Comparison of ENCODE assay signal across 25 mouse cellular contexts in genomic region chr7:56534856-56535255, GRCm38 (mm10).
DNase-seq lines count a peak whose midpoint lies in the region; ATAC-seq and TF ChIP-seq lines count a peak whose summit lies in the region.
"Had no signal": no experiment of that assay in that cellular context is flagged by ENCODE, and none has a peak within 500 bp of the region (broad histone marks: within the 10 kb centered on the region; RNA-seq: fewer than 3 reads in every experiment).

No protein-coding gene starts in this region.

- H3K27ac ChIP-seq in intestine, embryonic 15.5 days, result no peak overlapping the region
- no peak overlapping the region for H3K27ac ChIP-seq in intestine, postnatal 0 days (ENCODE audit: low read depth, low read length)
- H3K27ac ChIP-seq in intestine, embryonic 16.5 days (ENCODE audit: low read length), result no peak overlapping the region
- no peak overlapping the region for H3K27ac ChIP-seq in stomach, embryonic 16.5 days (ENCODE audit: low read length)
- H3K27ac ChIP-seq: embryonic facial prominence, embryonic 13.5 days; embryonic facial prominence, embryonic 15.5 days; forebrain, embryonic 13.5 days; forebrain, embryonic 15.5 days had no signal

- H3K27me3 ChIP-seq in intestine, embryonic 15.5 days (replicated peaks), result no peaks in the 10 kb centered on the region
- no peaks in the 10 kb centered on the region for H3K27me3 ChIP-seq in intestine, postnatal 0 days (replicated peaks; ENCODE audit: control insufficient read depth, insufficient read depth, low read length)
- H3K27me3 ChIP-seq in intestine, embryonic 16.5 days (replicated peaks; ENCODE audit: control insufficient read depth, insufficient read depth, low read length), result no peaks in the 10 kb centered on the region
- no peaks in the 10 kb centered on the region for H3K27me3 ChIP-seq in stomach, embryonic 16.5 days (ENCODE audit: control insufficient read depth, insufficient read depth, low read length)
- H3K27me3 ChIP-seq: embryonic facial prominence, embryonic 13.5 days; embryonic facial prominence, embryonic 15.5 days; forebrain, embryonic 13.5 days; forebrain, embryonic 15.5 days; Patski had no signal

- peak; percentile 24 for DNase-seq in yolk sac, embryonic 10.5 days (ENCODE audit: low spot score)
- DNase-seq in liver, result no peak
- DNase-seq: adrenal gland, adult 8-10 months; adrenal gland, postnatal 14 days; adrenal gland, postnatal 36 days; B cell, adult 2 months; cerebellum, adult 11-12 months; cerebellum, adult 2 months; cerebellum, adult 9-10 months; cerebellum, postnatal 10 days; cerebellum, postnatal 25 days had no signal

- no peaks in the 10 kb centered on the region for H3K9me3 ChIP-seq in intestine, embryonic 15.5 days
- no peaks in the 10 kb centered on the region for H3K9me3 ChIP-seq in intestine, postnatal 0 days (ENCODE audit: control insufficient read depth)
- H3K9me3 ChIP-seq in intestine, embryonic 16.5 days (ENCODE audit: control insufficient read depth, low read length), result no peaks in the 10 kb centered on the region
- H3K9me3 ChIP-seq in stomach, embryonic 16.5 days (replicated peaks; ENCODE audit: control insufficient read depth, low read length), result no peaks in the 10 kb centered on the region
- H3K9me3 ChIP-seq: embryonic facial prominence, embryonic 13.5 days; embryonic facial prominence, embryonic 15.5 days; forebrain, embryonic 13.5 days; forebrain, embryonic 15.5 days; G1E had no signal

- peak; percentile 59 for ATAC-seq in intestine, embryonic 15.5 days
- ATAC-seq in intestine, postnatal 0 days, result no peak
- ATAC-seq in intestine, embryonic 16.5 days, result peak; percentile 53
- 0 out of 2 replicates have a peak, but pooled peaks have one; percentile 21 for ATAC-seq in stomach, embryonic 16.5 days (ENCODE audit: insufficient read depth, low FRiP score)
- no peak for ATAC-seq in erythroid progenitor cell, adult 5-6 weeks (replicated peaks; ENCODE audit: low FRiP score, poor library complexity, severe bottlenecking)
- ATAC-seq: activated CD4-positive, CD25-positive, alpha-beta regulatory T cell, adult 4 months; CD4-positive, CD25-positive, alpha-beta regulatory T cell, adult 4 months; forebrain, embryonic 13.5 days; forebrain, embryonic 15.5 days; Patski had no signal

- H3K9ac ChIP-seq in intestine, embryonic 15.5 days, result no peak overlapping the region
- no peak overlapping the region for H3K9ac ChIP-seq in intestine, postnatal 0 days (ENCODE audit: low read depth, low read length)
- no peak overlapping the region for H3K9ac ChIP-seq in intestine, embryonic 16.5 days (ENCODE audit: low read depth, low read length)
- H3K9ac ChIP-seq in stomach, embryonic 16.5 days (ENCODE audit: low read length), result no peak overlapping the region
- H3K9ac ChIP-seq: embryonic facial prominence, embryonic 13.5 days; embryonic facial prominence, embryonic 15.5 days; forebrain, embryonic 13.5 days; forebrain, embryonic 15.5 days had no signal

- H3K4me3 ChIP-seq in intestine, embryonic 15.5 days (replicated peaks), result no peak overlapping the region
- H3K4me3 ChIP-seq in intestine, postnatal 0 days (ENCODE audit: low read depth, low read length), result no peak overlapping the region
- H3K4me3 ChIP-seq in intestine, embryonic 16.5 days (ENCODE audit: low read length), result no peak overlapping the region
- no peak overlapping the region for H3K4me3 ChIP-seq in stomach, embryonic 16.5 days (replicated peaks; ENCODE audit: low read length)
- H3K4me3 ChIP-seq: embryonic facial prominence, embryonic 13.5 days; embryonic facial prominence, embryonic 15.5 days; erythroblast, embryonic 14.5 days; forebrain, embryonic 13.5 days; forebrain, embryonic 15.5 days had no signal

- TF ChIP-seq CTCF in intestine, postnatal 0 days (IDR thresholded peaks at IDR 0.05; ENCODE audit: low read depth), result no peak

- no peak overlapping the region for H3K4me2 ChIP-seq in intestine, embryonic 15.5 days (replicated peaks)
- H3K4me2 ChIP-seq in intestine, postnatal 0 days (replicated peaks; ENCODE audit: low read depth), result no peak overlapping the region
- no peak overlapping the region for H3K4me2 ChIP-seq in intestine, embryonic 16.5 days (ENCODE audit: low read depth, low read length)
- no peak overlapping the region for H3K4me2 ChIP-seq in stomach, embryonic 16.5 days (ENCODE audit: low read depth, low read length)
- H3K4me2 ChIP-seq: embryonic facial prominence, embryonic 13.5 days; embryonic facial prominence, embryonic 15.5 days; forebrain, embryonic 13.5 days; forebrain, embryonic 15.5 days had no signal

- H3K36me3 ChIP-seq in intestine, embryonic 15.5 days, result no peaks in the 10 kb centered on the region
- H3K36me3 ChIP-seq in intestine, postnatal 0 days (ENCODE audit: control insufficient read depth, insufficient read depth), result no peaks in the 10 kb centered on the region
- no peaks in the 10 kb centered on the region for H3K36me3 ChIP-seq in intestine, embryonic 16.5 days (ENCODE audit: control insufficient read depth, insufficient read depth, low read length)
- no peaks in the 10 kb centered on the region for H3K36me3 ChIP-seq in stomach, embryonic 16.5 days (ENCODE audit: control insufficient read depth, insufficient read depth, low read length)
- H3K36me3 ChIP-seq: embryonic facial prominence, embryonic 13.5 days; embryonic facial prominence, embryonic 15.5 days; forebrain, embryonic 15.5 days; G1E had no signal

- H3K4me1 ChIP-seq in intestine, embryonic 15.5 days (replicated peaks), result no peaks in the 10 kb centered on the region
- H3K4me1 ChIP-seq in intestine, postnatal 0 days (replicated peaks; ENCODE audit: control insufficient read depth, insufficient read depth, low read length), result no peaks in the 10 kb centered on the region
- H3K4me1 ChIP-seq in intestine, embryonic 16.5 days (ENCODE audit: control insufficient read depth, insufficient read depth, low read length), result peaks cover 3% of the 10 kb centered on the region; the same call in 1 of the 2 replicates
- H3K4me1 ChIP-seq in stomach, embryonic 16.5 days (ENCODE audit: control insufficient read depth, insufficient read depth, low read length), result no peaks in the 10 kb centered on the region
- H3K4me1 ChIP-seq: embryonic facial prominence, embryonic 13.5 days; embryonic facial prominence, embryonic 15.5 days; forebrain, embryonic 13.5 days; forebrain, embryonic 15.5 days had no signal

- WGBS in intestine, embryonic 15.5 days, result 13% methylated on average over 2 of the region's 2 CpGs
- WGBS in intestine, postnatal 0 days, result 21% methylated on average over 2 of the region's 2 CpGs
- 39% methylated on average over 2 of the region's 2 CpGs for whole genome bisulfite sequencing in intestine, embryonic 16.5 days
- WGBS in stomach, embryonic 16.5 days, result 23% methylated on average over 2 of the region's 2 CpGs

Comparison
In these comparisons a context has a peak if more than half of its experiments do, and no peak if none do; other contexts are left out.
1. ATAC-seq: peak in intestine, embryonic 15.5 days (single experiment), intestine, embryonic 16.5 days (single experiment) and stomach, embryonic 16.5 days (single experiment); none in intestine, postnatal 0 days (single experiment) and erythroid progenitor cell, adult 5-6 weeks (single experiment).